28 mouse cellular contexts compared by ENCODE assay signal in the genomic region with DNA sequence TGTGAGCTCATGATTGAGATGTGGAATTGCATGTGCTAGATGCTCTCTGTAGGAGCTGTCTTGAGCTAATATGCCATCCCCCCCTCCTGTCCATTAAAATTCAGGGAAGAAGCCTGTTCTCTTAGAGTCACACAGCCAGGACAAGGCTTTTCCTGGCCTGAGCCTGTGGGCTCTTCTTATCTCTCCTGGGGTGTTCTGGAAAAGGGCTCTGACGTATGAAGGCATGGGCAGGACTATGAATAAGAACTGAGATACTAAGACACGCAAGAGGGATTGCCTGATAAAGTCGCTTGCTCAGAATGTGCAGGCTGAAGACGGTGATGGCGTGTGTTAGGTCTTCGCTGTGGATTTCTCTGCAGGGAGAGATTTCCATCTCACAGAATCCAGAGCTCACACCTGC.
DNase-seq lines count a peak whose midpoint lies in the region; ATAC-seq and TF ChIP-seq lines count a peak whose summit lies in the region.
"Had no signal": no experiment of that assay in that cellular context is flagged by ENCODE, and none has a peak within 500 bp of the region (broad histone marks: within the 10 kb centered on the region; RNA-seq: fewer than 3 reads in every experiment).

No protein-coding gene starts in this region.

- TF ChIP-seq CTCF in hindbrain, postnatal 0 days (IDR thresholded peaks at IDR 0.05; ENCODE audit: low read depth), result no peak

- H3K9ac ChIP-seq in heart, embryonic 13.5 days, result no peak overlapping the region
- no peak overlapping the region for H3K9ac ChIP-seq in hindbrain, postnatal 0 days (replicated peaks; ENCODE audit: low read length)
- H3K9ac ChIP-seq in hindbrain, embryonic 14.5 days, result no peak overlapping the region
- H3K9ac ChIP-seq in midbrain, embryonic 11.5 days (ENCODE audit: low read length), result no peak overlapping the region
- no peak overlapping the region for H3K9ac ChIP-seq in midbrain, embryonic 13.5 days (replicated peaks)
- H3K9ac ChIP-seq: embryonic facial prominence, embryonic 13.5 days; forebrain, embryonic 12.5 days; forebrain, embryonic 15.5 days; heart, embryonic 15.5 days; hindbrain, embryonic 15.5 days; intestine, embryonic 15.5 days had no signal

- WGBS in heart, embryonic 13.5 days, result 22% methylated on average over 6 of the region's 6 CpGs
- WGBS in hindbrain, postnatal 0 days, result 73% methylated on average over 6 of the region's 6 CpGs
- 86% methylated on average over 6 of the region's 6 CpGs for WGBS in hindbrain, embryonic 14.5 days
- 93% methylated on average over 6 of the region's 6 CpGs for WGBS in midbrain, embryonic 11.5 days
- WGBS in midbrain, embryonic 13.5 days, result 76% methylated on average over 6 of the region's 6 CpGs

- no peak for ATAC-seq in heart, embryonic 13.5 days (ENCODE audit: extremely low read depth, insufficient number of reproducible peaks, low FRiP score, low TSS enrichment)
- no peak for ATAC-seq in hindbrain, postnatal 0 days
- no peak for ATAC-seq in hindbrain, embryonic 14.5 days (ENCODE audit: low FRiP score)
- no peak for ATAC-seq in midbrain, embryonic 11.5 days (ENCODE audit: low FRiP score)
- no peak for ATAC-seq in midbrain, embryonic 13.5 days
- ATAC-seq: activated CD4-positive, CD25-positive, alpha-beta regulatory T cell, adult 4 months; CD4-positive, CD25-positive, alpha-beta regulatory T cell, adult 4 months; forebrain, embryonic 15.5 days; intestine, embryonic 15.5 days had no signal

- no peak overlapping the region for H3K4me3 ChIP-seq in heart, embryonic 13.5 days
- H3K4me3 ChIP-seq in hindbrain, postnatal 0 days (ENCODE audit: low read length), result no peak overlapping the region
- no peak overlapping the region for H3K4me3 ChIP-seq in hindbrain, embryonic 14.5 days (replicated peaks; ENCODE audit: low read length)
- no peak overlapping the region for H3K4me3 ChIP-seq in midbrain, embryonic 11.5 days (ENCODE audit: low read depth, low read length)
- no peak overlapping the region for H3K4me3 ChIP-seq in midbrain, embryonic 13.5 days (replicated peaks)
- H3K4me3 ChIP-seq: embryonic facial prominence, embryonic 10.5 days; embryonic facial prominence, embryonic 13.5 days; erythroblast, embryonic 14.5 days; forebrain, embryonic 12.5 days; forebrain, embryonic 15.5 days; heart, adult 2 months; heart, embryonic 15.5 days; hindbrain, embryonic 15.5 days; intestine, embryonic 15.5 days had no signal

- H3K27me3 ChIP-seq in heart, embryonic 13.5 days (replicated peaks), result no peaks in the 10 kb centered on the region
- H3K27me3 ChIP-seq in hindbrain, postnatal 0 days (ENCODE audit: insufficient read depth, low read length), result no peaks in the 10 kb centered on the region
- no peaks in the 10 kb centered on the region for H3K27me3 ChIP-seq in hindbrain, embryonic 14.5 days (ENCODE audit: control insufficient read depth, insufficient read depth, low read length)
- no peaks in the 10 kb centered on the region for H3K27me3 ChIP-seq in midbrain, embryonic 11.5 days (ENCODE audit: control insufficient read depth, insufficient read depth, low read length)
- no peaks in the 10 kb centered on the region for H3K27me3 ChIP-seq in midbrain, embryonic 13.5 days
- H3K27me3 ChIP-seq: forebrain, embryonic 12.5 days; forebrain, embryonic 15.5 days; heart, embryonic 15.5 days; hindbrain, embryonic 15.5 days; intestine, embryonic 15.5 days had no signal

- peaks cover 36% of the 10 kb centered on the region for H3K36me3 ChIP-seq in heart, embryonic 13.5 days
- H3K36me3 ChIP-seq in hindbrain, postnatal 0 days (ENCODE audit: insufficient read depth, low read length), result no peaks in the 10 kb centered on the region
- H3K36me3 ChIP-seq in hindbrain, embryonic 14.5 days (replicated peaks; ENCODE audit: control insufficient read depth, insufficient read depth), result no peaks in the 10 kb centered on the region
- no peaks in the 10 kb centered on the region for H3K36me3 ChIP-seq in midbrain, embryonic 11.5 days (ENCODE audit: control insufficient read depth, insufficient read depth, low read length)
- H3K36me3 ChIP-seq in midbrain, embryonic 13.5 days, result no peaks in the 10 kb centered on the region
- H3K36me3 ChIP-seq: embryonic facial prominence, embryonic 10.5 days; embryonic facial prominence, embryonic 13.5 days; forebrain, embryonic 12.5 days; forebrain, embryonic 15.5 days; hindbrain, embryonic 15.5 days; intestine, embryonic 15.5 days had no signal

- H3K9me3 ChIP-seq in heart, embryonic 13.5 days, result no peaks in the 10 kb centered on the region; the same call in 1 of the 2 replicates
- no peaks in the 10 kb centered on the region for H3K9me3 ChIP-seq in hindbrain, postnatal 0 days (ENCODE audit: low read length)
- H3K9me3 ChIP-seq in hindbrain, embryonic 14.5 days (ENCODE audit: control insufficient read depth, low read length), result peaks cover 3% of the 10 kb centered on the region; the same call in 1 of the 2 replicates
- no peaks in the 10 kb centered on the region for H3K9me3 ChIP-seq in midbrain, embryonic 11.5 days (ENCODE audit: control insufficient read depth, low read length)
- 0 out of 2 replicates have a peak, but pooled peaks cover 4% of the 10 kb centered on the region for H3K9me3 ChIP-seq in midbrain, embryonic 13.5 days
- H3K9me3 ChIP-seq: embryonic facial prominence, embryonic 10.5 days; embryonic facial prominence, embryonic 13.5 days; forebrain, embryonic 15.5 days; heart, embryonic 15.5 days; hindbrain, embryonic 15.5 days; intestine, embryonic 15.5 days had no signal

- H3K27ac ChIP-seq in heart, embryonic 13.5 days (replicated peaks), result no peak overlapping the region
- 0 out of 2 replicates have a peak overlapping the region, but pooled peaks have one; percentile 20 for H3K27ac ChIP-seq in hindbrain, postnatal 0 days
- no peak overlapping the region for H3K27ac ChIP-seq in hindbrain, embryonic 14.5 days
- no peak overlapping the region for H3K27ac ChIP-seq in midbrain, embryonic 11.5 days (ENCODE audit: low read depth, low read length)
- H3K27ac ChIP-seq in midbrain, embryonic 13.5 days, result no peak overlapping the region
- H3K27ac ChIP-seq: embryonic facial prominence, embryonic 10.5 days; embryonic facial prominence, embryonic 13.5 days; forebrain, embryonic 12.5 days; forebrain, embryonic 15.5 days; heart, adult 2 months; heart, embryonic 15.5 days; hindbrain, embryonic 15.5 days; intestine, embryonic 15.5 days had no signal

- DNase-seq in heart, postnatal 4 days, result no peak
- DNase-seq in hindbrain, postnatal 0 days (ENCODE audit: low spot score), result no peak
- DNase-seq in hindbrain, embryonic 14.5 days (ENCODE audit: low spot score), result no peak
- peak; percentile 14 for DNase-seq in midbrain, embryonic 11.5 days (ENCODE audit: low spot score, missing footprints)
- no peak for DNase-seq in kidney, postnatal 36 days
- DNase-seq: adrenal gland, adult 8-10 months; adrenal gland, postnatal 25 days; cerebellum, adult 11-12 months; cerebellum, adult 8-10 months; cerebellum, postnatal 10 days; cerebellum, postnatal 36 days; embryo, embryonic 11 days; gastrocnemius, postnatal 25 days; heart, adult 2 months; heart, postnatal 10 days; kidney, adult 11 months had no signal

- peaks cover 28% of the 10 kb centered on the region for H3K4me1 ChIP-seq in heart, embryonic 13.5 days
- peaks cover 12% of the 10 kb centered on the region for H3K4me1 ChIP-seq in hindbrain, postnatal 0 days (ENCODE audit: insufficient read depth, low read length)
- H3K4me1 ChIP-seq in hindbrain, embryonic 14.5 days (replicated peaks; ENCODE audit: control insufficient read depth, insufficient read depth, low read length), result peaks cover 16% of the 10 kb centered on the region
- H3K4me1 ChIP-seq in midbrain, embryonic 11.5 days (ENCODE audit: control insufficient read depth, insufficient read depth, low read length), result peaks cover 18% of the 10 kb centered on the region
- peaks cover 25% of the 10 kb centered on the region for H3K4me1 ChIP-seq in midbrain, embryonic 13.5 days (replicated peaks)
- H3K4me1 ChIP-seq: intestine, embryonic 15.5 days had no signal

- H3K4me2 ChIP-seq in heart, embryonic 13.5 days, result peak overlapping the region; percentile 3; the same call in 1 of the 2 replicates
- no peak overlapping the region for H3K4me2 ChIP-seq in hindbrain, postnatal 0 days (ENCODE audit: low read depth, low read length)
- H3K4me2 ChIP-seq in hindbrain, embryonic 14.5 days (replicated peaks), result no peak overlapping the region
- H3K4me2 ChIP-seq in midbrain, embryonic 11.5 days, result no peak overlapping the region
- no peak overlapping the region for H3K4me2 ChIP-seq in midbrain, embryonic 13.5 days (replicated peaks)
- H3K4me2 ChIP-seq: embryonic facial prominence, embryonic 13.5 days; forebrain, embryonic 12.5 days; forebrain, embryonic 15.5 days; heart, embryonic 15.5 days; hindbrain, embryonic 15.5 days; intestine, embryonic 15.5 days had no signal
